Mouse (Mus musculus): ENCODE results near the gene Myd88.

DNA sequence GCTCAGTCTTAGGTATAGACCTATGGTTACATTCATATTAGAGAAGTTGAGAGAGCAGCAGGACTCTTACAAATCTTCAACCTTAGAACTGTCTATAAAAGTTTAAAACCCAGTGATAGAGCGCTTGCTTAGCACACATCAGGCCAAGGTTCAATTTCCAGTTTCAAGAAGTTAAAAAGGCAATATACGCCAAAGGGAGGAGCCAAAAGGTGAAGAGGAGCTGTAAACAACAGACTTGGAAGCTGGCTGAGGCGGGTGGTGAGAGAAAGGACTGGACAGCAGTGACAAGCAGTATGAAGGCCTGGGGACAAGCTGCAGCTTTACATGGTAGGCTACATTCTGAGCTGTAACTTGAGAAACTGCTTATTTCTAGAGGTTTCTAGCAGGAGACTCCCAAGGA, 42.6 kb downstream of the Myd88 start:
- no peak for TF ChIP-seq CTCF (IDR thresholded peaks at IDR 0.05; ENCODE audit: extremely low read depth, insufficient read depth, insufficient read length, insufficient replicate concordance)
- TF ChIP-seq POLR2A (IDR thresholded peaks at IDR 0.05; ENCODE audit: low read depth, low read length), result no peak
